Mouse (Mus musculus) neural tube, embryonic 14.5 days (tissue): ENCODE data around the gene Mtf2. TPM values are rescaled to one million over a fixed set of nuclear protein-coding genes. Genes with fewer than 3 reads are reported as not detected.
"Not testable (repeated sequence)": the region's sequence is repeated elsewhere in the genome, so short reads cannot be mapped to it uniquely, and the experiment has no call there.

Experiments used
- ATAC-seq: fragments of 200-750 bp; cut with Nextera tagmentation; 2 replicates; pipeline ENCODE4 v1.8.0; 2017; ENCODE audit warnings: low read depth, mild to moderate bottlenecking, moderate TSS enrichment, moderate library complexity
- H3K27ac ChIP-seq: fragments of 300-500 bp; sonication (generic); 2 replicates; pipeline ENCODE4 v1.5.1; 2014; ENCODE audit warnings: low read depth, mild to moderate bottlenecking, control low read depth, low read length, moderate library complexity, mixed read lengths
- H3K27me3 ChIP-seq: fragments of 300-500 bp; sonication (generic); 2 replicates; pipeline ENCODE4 v1.6.1; 2014; ENCODE audit warnings: low read length; ENCODE audit not compliant: control insufficient read depth, insufficient read depth
- H3K36me3 ChIP-seq: fragments of 300-500 bp; sonication (generic); 2 replicates; pipeline ENCODE4 v1.6.1; 2014; ENCODE audit warnings: low read length, mixed read lengths; ENCODE audit not compliant: control insufficient read depth, insufficient read depth
- H3K4me1 ChIP-seq: fragments of 300-500 bp; sonication (generic); 2 replicates; pipeline ENCODE4 v1.6.1; 2014; ENCODE audit warnings: low read length; ENCODE audit not compliant: control insufficient read depth, insufficient read depth
- H3K4me2 ChIP-seq: fragments of 300-500 bp; sonication (generic); 2 replicates; pipeline ENCODE4 v1.6.1; 2014; ENCODE audit warnings: mild to moderate bottlenecking, low read depth, low read length, control low read depth
- H3K4me3 ChIP-seq: fragments of 300-500 bp; sonication (generic); 2 replicates; pipeline ENCODE4 v1.5.1; 2014; ENCODE audit warnings: low read depth, low read length, control low read depth, mixed read lengths
- H3K9ac ChIP-seq: fragments of 300-500 bp; sonication (generic); replicated peaks from 2 replicates; pipeline ENCODE4 v1.6.1; 2014; ENCODE audit warnings: low read depth, mild to moderate bottlenecking, control low read depth, low read length, mixed read lengths
- H3K9me3 ChIP-seq: fragments of 300-500 bp; sonication (generic); 2 replicates; pipeline ENCODE4 v1.6.1; 2016; ENCODE audit warnings: low read length; ENCODE audit not compliant: control insufficient read depth
- WGBS: fragments of 180-500 bp; shearing (Covaris S2); extraction: QIAGEN DNeasy Blood & Tissue Kit; methylation state at CpG from one replicate; pipeline ENCODE4 v1.1.7; 2014; 5-methylcytosine and 5-hydroxymethylcytosine counted together
- polyA plus RNA-seq: library from polyadenylated mRNA; unstranded; fragments of >200 nt; fragmentation: Nextera tagmentation; extraction: Ambion mirVana; gene quantifications from 2 replicates; pipeline ENCODE4 v1.2.1, GENCODE M21; 2014

The Mtf2 gene
- polyA plus RNA-seq, result 86.5 and 87.2 TPM in 2 replicates

GRCm38 (mm10) chr5:108065465-108066411, at the start of gene Mtf2:
Mtf2 (plus strand) TSS chr5:108065674.
- peak; percentile 95 for ATAC-seq
- peak within 1 kb of the TSS; percentile 90 for H3K27ac ChIP-seq
- under 1% methylated on average over 59 of the region's 59 CpGs for WGBS
- peaks cover 5% of the 10 kb centered on the region for H3K36me3 ChIP-seq
- no peaks in the 10 kb centered on the region for H3K27me3 ChIP-seq
- H3K9ac ChIP-seq, result peak within 1 kb of the TSS; percentile 96
- peaks cover 8% of the 10 kb centered on the region; the same call in 1 of the 2 replicates for H3K4me1 ChIP-seq
- no peaks in the 10 kb centered on the region for H3K9me3 ChIP-seq
- H3K4me3 ChIP-seq, result peak within 1 kb of the TSS; percentile 98
- H3K4me2 ChIP-seq, result peak within 1 kb of the TSS; percentile 64

- WGBS, result 90% methylated on average over 2 of the region's 2 CpGs
- H3K9me3 ChIP-seq, result no peaks in the 10 kb centered on the region
- ATAC-seq, result no peak
Measured at GRCm38 (mm10) chr5:108017232-108017631, 48.2 kb upstream of the Mtf2 start.

DNA sequence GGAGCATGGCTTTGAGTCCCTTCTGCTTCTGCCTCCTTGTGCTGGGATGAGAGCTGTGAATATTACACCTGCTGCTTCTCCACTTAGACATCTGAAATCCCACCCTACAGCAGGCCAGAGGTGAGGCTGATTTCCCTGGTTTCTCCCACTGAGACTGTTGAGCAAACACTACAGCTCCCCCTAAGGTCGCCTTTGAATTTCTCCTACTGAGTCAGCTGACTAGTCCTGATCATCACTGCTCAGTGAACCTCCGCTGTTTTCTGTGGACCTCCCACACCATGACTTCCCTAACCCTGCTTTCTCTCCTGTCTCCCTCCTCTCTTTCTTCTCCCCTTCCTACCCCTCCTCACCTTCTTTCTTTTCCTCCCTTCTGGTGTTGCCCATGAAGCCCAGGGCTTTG, 46.1 kb upstream of the Mtf2 start:
- 18% methylated on average over 2 of the region's 2 CpGs for WGBS
- Histone ChIP-seq H3K4me3 (no peak overlapping the region), H3K9me3 (no peaks in the 10 kb centered on the region), H3K27me3 (no peaks in the 10 kb centered on the region), H3K36me3 (no peaks in the 10 kb centered on the region), H3K4me1 (no peaks in the 10 kb centered on the region), H3K9ac (no peak overlapping the region), H3K4me2 (no peak overlapping the region), H3K27ac (no peak overlapping the region)
- no peak for ATAC-seq

More at GRCm38 (mm10) chr5:108017232-108017631, 48.2 kb upstream of the Mtf2 start:
- H3K27me3 ChIP-seq, result no peaks in the 10 kb centered on the region
- no peak overlapping the region for H3K9ac ChIP-seq
- H3K36me3 ChIP-seq, result no peaks in the 10 kb centered on the region
- no peak overlapping the region for H3K27ac ChIP-seq
- H3K4me3 ChIP-seq, result no peak overlapping the region
- H3K4me2 ChIP-seq, result no peak overlapping the region
- no peaks in the 10 kb centered on the region for H3K4me1 ChIP-seq

DNA sequence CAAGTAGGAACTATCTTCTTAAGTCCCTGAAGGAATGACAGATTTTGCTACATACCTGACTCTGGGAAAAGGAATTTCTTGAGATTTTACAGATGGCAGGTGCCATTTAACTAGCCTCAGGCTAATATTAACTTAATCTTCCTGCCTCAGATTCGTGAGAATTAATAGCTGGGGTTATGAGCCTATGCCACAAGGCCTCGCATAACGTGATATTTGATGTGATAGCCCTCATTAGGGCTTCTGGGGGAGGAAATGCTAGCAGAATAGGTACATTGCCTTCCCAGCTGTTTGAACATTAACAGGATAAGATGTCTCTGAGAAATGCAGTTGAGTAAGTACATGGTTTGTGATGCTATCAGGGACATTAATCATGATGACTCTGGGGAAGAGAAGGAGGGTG, 44.1 kb upstream of the Mtf2 start:
- H3K27me3 ChIP-seq, result no peaks in the 10 kb centered on the region
- no peaks in the 10 kb centered on the region for H3K36me3 ChIP-seq
- no peak for ATAC-seq
- no peak overlapping the region for H3K4me2 ChIP-seq
- no peak overlapping the region for H3K27ac ChIP-seq
- 74% methylated on average over 3 of the region's 3 CpGs for WGBS
- H3K9me3 ChIP-seq, result no peaks in the 10 kb centered on the region
- H3K4me3 ChIP-seq, result no peak overlapping the region
- H3K4me1 ChIP-seq, result no peaks in the 10 kb centered on the region
- H3K9ac ChIP-seq, result no peak overlapping the region

GRCm38 (mm10) chr5:108028230-108028629, 37.2 kb upstream of the Mtf2 start:
- Histone ChIP-seq H3K4me1 (no peaks in the 10 kb centered on the region), H3K27me3 (no peaks in the 10 kb centered on the region), H3K9ac (no peak overlapping the region), H3K27ac (no peak overlapping the region), H3K4me2 (no peak overlapping the region), H3K4me3 (no peak overlapping the region), H3K36me3 (no peaks in the 10 kb centered on the region), H3K9me3 (no peaks in the 10 kb centered on the region)
- no peak for ATAC-seq
- WGBS, result 88% methylated on average over 4 of the region's 4 CpGs

GRCm38 (mm10) chr5:108028797-108029536, 36.5 kb upstream of the Mtf2 start:
- 89% methylated on average over 7 of the region's 7 CpGs for WGBS
- not testable (repeated sequence) for H3K4me2 ChIP-seq, H3K4me3 ChIP-seq, H3K9me3 ChIP-seq, H3K4me1 ChIP-seq, ATAC-seq, H3K27me3 ChIP-seq, H3K27ac ChIP-seq, H3K9ac ChIP-seq, H3K36me3 ChIP-seq

GRCm38 (mm10) chr5:108029968-108030367, 35.5 kb upstream of the Mtf2 start:
- Histone ChIP-seq H3K9me3 (no peaks in the 10 kb centered on the region), H3K27me3 (no peaks in the 10 kb centered on the region), H3K9ac (no peak overlapping the region), H3K27ac (no peak overlapping the region), H3K4me3 (no peak overlapping the region), H3K4me1 (no peaks in the 10 kb centered on the region), H3K4me2 (no peak overlapping the region), H3K36me3 (no peaks in the 10 kb centered on the region)
- ATAC-seq, result no peak
- 72% methylated on average over 2 of the region's 2 CpGs for WGBS

GRCm38 (mm10) chr5:108031267-108031666, 34.2 kb upstream of the Mtf2 start:
- no peak overlapping the region for H3K9ac ChIP-seq
- WGBS, result 90% methylated on average over 4 of the region's 4 CpGs
- H3K27me3 ChIP-seq, result no peaks in the 10 kb centered on the region
- no peaks in the 10 kb centered on the region for H3K36me3 ChIP-seq
- H3K4me3 ChIP-seq, result no peak overlapping the region
- H3K9me3 ChIP-seq, result no peaks in the 10 kb centered on the region
- H3K4me2 ChIP-seq, result no peak overlapping the region
- ATAC-seq, result no peak
- H3K27ac ChIP-seq, result no peak overlapping the region
- H3K4me1 ChIP-seq, result no peaks in the 10 kb centered on the region

GRCm38 (mm10) chr5:108034194-108034593, 31.3 kb upstream of the Mtf2 start:
- Histone ChIP-seq H3K9ac (no peak overlapping the region), H3K4me2 (no peak overlapping the region), H3K27me3 (no peaks in the 10 kb centered on the region), H3K4me1 (no peaks in the 10 kb centered on the region), H3K4me3 (no peak overlapping the region), H3K27ac (no peak overlapping the region), H3K36me3 (no peaks in the 10 kb centered on the region), H3K9me3 (no peaks in the 10 kb centered on the region)
- WGBS, result 35% methylated on average over 4 of the region's 4 CpGs
- ATAC-seq, result no peak
